Mouse (Mus musculus) spleen, adult 2 months (tissue): ENCODE measurements around the gene Impg1.

Experiments used
- CTCF ChIP-seq: fragments of 200-500 bp; IDR thresholded peaks from 2 replicates; pipeline ENCODE4 v1.5.1; 2011; ENCODE audit warnings: mild to moderate bottlenecking, inconsistent platforms; ENCODE audit not compliant: insufficient read depth, insufficient read length, insufficient replicate concordance; ENCODE audit errors: extremely low read depth
- POLR2A ChIP-seq: fragments of 200-500 bp; IDR thresholded peaks from 2 replicates; pipeline ENCODE4 v1.6.1; 2011; ENCODE audit warnings: low read depth, low read length, inconsistent platforms

DNA sequence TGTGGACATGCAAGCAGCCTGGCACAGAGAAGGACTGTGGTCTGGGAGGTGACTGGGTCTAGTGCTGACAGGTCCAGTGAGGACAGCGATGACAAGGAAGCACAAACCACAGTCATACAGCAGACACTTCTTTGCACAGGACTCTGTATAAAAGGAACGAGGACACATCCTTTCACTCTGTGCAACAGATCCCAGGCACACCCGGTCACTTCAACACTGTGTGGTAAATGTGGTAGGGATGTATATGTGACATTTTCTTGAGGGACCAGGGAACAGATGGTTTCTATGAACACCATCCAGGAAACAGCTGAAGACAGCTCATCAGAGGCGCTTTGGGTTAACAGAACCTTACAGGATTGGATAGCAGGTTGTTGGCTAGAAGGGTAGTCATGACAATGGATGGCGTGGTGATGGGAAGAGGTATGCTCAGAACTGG lies 92.0 kb downstream of the Impg1 start:
- TF ChIP-seq CTCF (no peak), POLR2A (no peak)
